Mouse (Mus musculus) thymus, postnatal 10 days (tissue): ENCODE data around the gene Zfp526.
A peak's percentile ranks its signal among the peaks of the same experiment; 100 is the strongest.
"Not testable (repeated sequence)": the region's sequence is repeated elsewhere in the genome, so short reads cannot be mapped to it uniquely, and the experiment has no call there.

Source experiments
- DNase-seq, 2 experiments: peaks; one replicate each; pipeline ENCODE4 v3.0.0; 2021; ENCODE audit warnings: low spot score in 2 of 2

Zfp526 gene

DNA sequence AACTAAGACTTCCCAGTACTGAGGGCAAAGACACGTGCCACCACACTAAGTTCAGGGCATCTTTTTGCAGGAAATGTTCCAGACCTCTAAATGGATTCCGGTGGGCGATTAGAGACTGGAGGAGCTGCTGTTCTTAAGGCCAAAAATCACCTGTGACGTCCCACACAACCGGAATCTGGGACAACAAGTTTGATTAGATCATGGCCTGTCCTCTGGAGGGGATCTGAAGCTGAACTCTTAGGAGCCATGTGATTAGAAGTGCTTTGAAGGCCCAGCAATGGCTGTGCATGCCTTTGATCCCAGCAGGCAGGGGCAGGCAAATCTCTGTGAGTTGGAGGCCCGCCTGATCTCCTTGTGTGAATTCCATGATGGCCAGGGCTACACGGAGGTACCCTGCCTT lies 19.4 kb downstream of the Zfp526 start:
- DNase-seq, result no peak

DNA sequence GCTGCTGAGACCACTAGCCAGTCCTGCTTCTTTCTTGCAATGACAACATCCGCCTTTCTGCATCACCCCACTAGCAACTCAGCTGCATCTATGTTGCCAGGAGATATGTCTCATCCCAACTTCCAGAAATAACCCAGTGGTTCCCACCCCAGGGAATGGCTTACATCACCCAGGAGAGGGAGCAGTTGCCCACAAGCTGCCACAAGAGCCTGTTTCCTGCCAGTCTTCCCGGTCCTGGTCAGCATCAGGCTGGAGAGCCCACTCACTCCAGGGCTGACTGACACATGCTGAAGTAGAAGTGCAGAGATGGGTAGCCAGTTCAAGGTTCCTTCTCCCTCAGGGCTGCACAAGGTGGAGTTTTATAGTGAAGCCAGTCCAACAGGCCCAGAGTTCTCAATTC lies 19.8 kb downstream of the Zfp526 start:
- peak in 1 of 2 experiments; percentile 8 for DNase-seq

DNA sequence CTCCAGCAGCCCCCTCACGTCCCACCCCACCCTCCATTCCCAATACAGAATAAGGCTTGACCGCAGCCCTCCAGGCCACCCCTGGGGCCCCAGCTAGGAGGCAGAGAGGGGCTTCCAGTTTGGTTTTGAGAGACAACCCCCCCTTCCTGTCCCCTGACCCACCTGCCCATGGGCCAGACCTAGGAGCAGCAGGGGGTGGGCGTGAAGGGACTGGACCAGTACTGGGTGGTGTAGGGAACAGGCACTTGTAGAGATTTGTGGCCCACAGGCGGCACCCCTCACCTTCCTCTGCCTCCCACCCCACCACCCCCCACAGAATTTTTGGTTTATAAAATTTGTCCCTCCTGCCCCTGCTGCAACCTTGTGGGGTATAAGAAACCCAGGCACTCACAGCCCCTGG lies 22.1 kb downstream of the Zfp526 start:
- DNase-seq, result no peak

- no peak for DNase-seq
Measured at GRCm38 (mm10) chr7:25244562-25245369, 23.5 kb downstream of the Zfp526 start.

GRCm38 (mm10) chr7:25246079-25246758 lies 25.0 kb downstream of the Zfp526 start:
- DNase-seq, result peak in 1 of 2 experiments; percentile 15

- DNase-seq, result no peak
Measured at GRCm38 (mm10) chr7:25246759-25247137, 25.5 kb downstream of the Zfp526 start.

DNA sequence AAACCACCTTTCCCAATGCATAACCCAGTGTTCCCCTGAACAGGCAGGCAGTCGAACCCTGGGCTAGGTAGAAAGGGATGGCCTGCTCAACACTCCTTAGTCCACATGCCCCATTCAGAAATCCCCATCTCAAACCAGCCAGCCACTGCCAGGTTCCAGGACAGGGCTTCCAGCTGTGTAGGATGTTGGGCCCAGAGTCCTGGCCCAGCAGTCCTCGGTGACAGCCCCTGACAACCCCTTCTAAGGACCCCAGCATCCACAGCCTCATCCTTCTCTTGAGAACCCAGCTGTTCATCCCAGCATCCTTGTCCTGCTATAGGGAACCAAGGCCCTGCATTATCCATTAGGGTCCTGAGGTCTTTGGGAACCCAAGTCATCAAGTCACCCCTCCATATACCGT lies 26.3 kb downstream of the Zfp526 start:
- no peak for DNase-seq

- DNase-seq, result peak in 1 of 2 experiments; percentile 21
Measured at GRCm38 (mm10) chr7:25248018-25248647, 26.9 kb downstream of the Zfp526 start.

GRCm38 (mm10) chr7:25248846-25249313 lies 27.7 kb downstream of the Zfp526 start:
- no peak for DNase-seq

GRCm38 (mm10) chr7:25249314-25250140 lies 28.3 kb downstream of the Zfp526 start:
- DNase-seq, result peak; percentile 75 to 77

GRCm38 (mm10) chr7:25250141-25250972 lies 29.1 kb downstream of the Zfp526 start, which contains the start of gene Erf:
TSS of gene Erf (minus strand) at chr7:25250761.
- peak; percentile 89 to 95 for DNase-seq

DNA sequence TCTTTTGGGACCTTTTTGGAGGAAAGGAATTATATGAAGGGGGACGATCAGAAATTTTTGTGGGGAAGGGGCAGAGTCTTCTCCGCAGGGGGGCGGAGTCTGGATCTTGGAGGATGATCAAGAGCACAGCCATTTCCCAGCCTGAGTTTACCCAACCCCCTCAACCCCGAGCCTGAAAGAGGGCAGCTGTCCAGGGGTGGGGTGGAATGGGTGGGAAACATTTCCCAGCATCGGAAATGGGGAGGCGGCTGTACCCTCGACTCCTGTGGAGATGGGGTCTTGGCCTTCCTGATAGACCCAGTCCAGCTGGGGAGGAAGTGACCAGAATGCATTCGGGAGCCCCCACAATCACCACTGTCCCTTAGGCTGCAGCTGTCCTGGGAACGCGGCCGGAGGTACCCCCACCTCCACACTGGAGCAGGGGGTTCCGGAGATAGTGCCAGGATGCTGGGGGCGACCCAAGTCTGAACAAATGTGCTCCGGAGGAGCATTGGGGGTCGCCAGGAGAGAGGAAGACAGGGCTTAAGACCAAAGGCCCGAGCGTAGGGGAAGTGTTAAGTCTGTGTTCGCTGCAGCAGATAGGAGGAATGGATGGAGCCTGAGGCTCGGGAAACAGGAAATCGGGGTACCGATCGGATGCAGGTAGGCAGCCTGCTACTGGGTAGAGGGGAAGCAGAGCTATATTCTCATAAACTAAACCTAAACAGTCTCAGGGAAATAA lies 30.0 kb downstream of the Zfp526 start:
- DNase-seq, result peak in 1 of 2 experiments; percentile 33

- no peak for DNase-seq
Measured at GRCm38 (mm10) chr7:25251822-25252221, 30.6 kb downstream of the Zfp526 start.

DNA sequence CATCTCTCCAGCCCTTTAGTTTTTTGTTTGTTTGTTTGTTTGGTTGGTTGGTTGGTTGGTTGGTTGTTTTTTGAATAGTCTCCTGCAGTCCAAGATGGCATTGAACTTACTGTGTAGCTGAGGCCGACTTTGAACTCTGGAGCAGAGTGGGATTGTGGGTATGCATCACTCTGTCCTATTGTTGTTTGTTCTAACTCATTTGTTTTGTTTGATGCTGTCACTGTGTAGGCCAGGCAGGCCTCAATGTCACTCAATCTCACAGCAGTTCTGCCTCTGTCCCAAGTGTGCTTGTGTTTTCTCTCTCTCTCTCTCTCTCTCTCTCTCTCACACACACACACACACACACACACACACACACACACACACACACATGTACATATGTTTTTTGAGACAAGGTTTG lies 40.7 kb downstream of the Zfp526 start:
- DNase-seq, result no peak

DNA sequence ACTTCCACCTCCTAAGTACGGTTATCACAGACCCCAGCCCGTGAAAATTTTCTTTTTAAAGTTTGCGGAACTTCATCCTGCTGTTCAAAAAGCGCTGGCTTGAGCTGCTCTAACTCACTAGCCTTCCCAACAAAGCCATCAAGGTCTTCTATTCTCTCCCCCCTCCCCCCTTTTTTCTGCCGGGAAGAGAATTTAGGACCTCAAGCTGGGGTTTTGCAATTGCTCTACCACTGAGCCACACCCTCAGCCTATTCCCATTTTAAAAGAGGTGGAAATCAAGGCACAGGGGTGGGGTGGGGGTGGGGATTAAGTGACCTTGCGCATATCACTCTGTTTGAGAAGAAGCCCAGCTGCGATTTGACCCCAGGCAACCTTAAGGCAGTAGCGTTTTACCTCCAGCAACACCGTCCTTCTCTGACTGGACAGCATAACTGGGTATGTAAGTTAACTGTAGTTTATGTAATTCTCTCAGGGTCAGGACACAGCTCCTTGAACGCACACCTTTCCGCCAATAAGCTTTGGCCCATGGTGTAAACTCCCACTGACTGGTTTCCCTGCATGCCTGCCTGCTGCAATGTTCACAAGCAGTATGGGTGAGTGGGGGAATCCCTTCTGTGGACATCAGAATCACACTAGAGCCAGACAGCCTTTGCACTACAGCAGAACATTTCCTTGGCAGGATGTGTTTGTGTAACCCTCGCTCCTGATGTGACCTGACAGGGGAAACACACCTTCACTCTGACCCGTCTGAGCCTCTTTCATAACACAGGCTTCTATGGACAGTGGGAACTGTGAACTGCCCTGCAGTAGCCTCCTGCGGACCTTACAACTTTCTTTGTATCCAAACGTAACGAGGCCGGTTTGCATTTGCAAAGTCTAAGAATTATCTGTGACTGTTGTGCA lies 43.0 kb downstream of the Zfp526 start:
- no peak for DNase-seq

DNA sequence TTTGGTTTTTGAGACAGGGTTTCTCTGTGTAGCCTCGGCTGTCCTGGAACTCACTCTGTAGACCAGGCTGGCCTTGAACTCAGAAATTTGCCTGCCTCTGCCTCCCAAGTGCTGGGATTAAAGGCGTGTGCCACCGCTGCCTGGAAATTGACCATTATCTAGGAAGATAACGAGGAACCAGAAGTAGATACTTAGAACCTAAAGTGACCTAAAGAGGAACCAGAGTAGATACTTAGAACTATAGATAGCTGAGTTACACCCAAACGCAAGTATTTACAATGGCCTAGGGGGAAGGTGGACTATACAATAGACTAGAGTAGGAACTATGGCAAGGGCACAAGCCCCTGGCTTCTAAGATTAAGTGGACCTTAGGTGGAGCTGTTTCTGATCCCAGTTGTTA lies 44.5 kb downstream of the Zfp526 start:
- not testable (repeated sequence) for DNase-seq

GRCm38 (mm10) chr7:25266180-25266962 lies 45.1 kb downstream of the Zfp526 start:
- no peak for DNase-seq

DNA sequence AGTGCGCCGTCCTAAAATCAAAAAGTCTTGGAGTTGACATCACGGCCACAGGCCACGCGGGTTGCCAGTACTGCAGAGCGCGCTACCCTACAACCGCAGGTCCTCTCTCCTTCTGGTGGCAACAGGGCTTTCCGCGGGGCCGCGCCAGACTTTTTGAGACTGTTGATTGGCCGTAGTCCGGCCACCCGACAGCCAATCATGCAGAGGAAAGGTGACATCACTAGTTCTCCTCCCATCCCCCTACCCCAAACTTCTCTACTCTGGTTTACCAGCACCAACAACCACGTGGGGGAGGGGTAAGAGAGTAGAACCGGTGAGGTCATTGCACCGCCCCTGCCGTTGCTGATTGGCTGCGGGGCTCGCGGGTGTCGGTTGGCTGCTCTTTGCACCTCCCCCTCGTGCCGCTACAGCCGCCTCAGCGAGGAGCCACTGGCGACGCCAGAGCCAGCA lies 46.1 kb downstream of the Zfp526 start, which contains the start of gene Cic:
Gene Cic, plus strand, starts transcription at position 404 of the 450 bp plus-strand sequence.
- peak; percentile 99 for DNase-seq
